Mouse (Mus musculus) forebrain, embryonic 13.5 days (tissue): ENCODE data around the gene Srrm2. TPM values are rescaled to one million over a fixed set of nuclear protein-coding genes. Genes with fewer than 3 reads are reported as not detected.

Experiments
- ATAC-seq: fragments of 200-750 bp; cut with Nextera tagmentation; 2 replicates; pipeline ENCODE4 v1.8.0; 2017
- H3K27ac ChIP-seq: fragments of 300-500 bp; sonication (generic); 2 replicates; pipeline ENCODE4 v1.5.1; 2015; ENCODE audit warnings: inconsistent platforms, mild to moderate bottlenecking, moderate library complexity
- H3K27me3 ChIP-seq: fragments of 300-500 bp; sonication (generic); 2 replicates; pipeline ENCODE4 v1.6.1; 2015; ENCODE audit warnings: mild to moderate bottlenecking, inconsistent platforms
- H3K36me3 ChIP-seq: fragments of 300-500 bp; sonication (generic); 2 replicates; pipeline ENCODE4 v1.6.1; 2015; ENCODE audit warnings: mild to moderate bottlenecking, inconsistent platforms; ENCODE audit not compliant: poor library complexity, severe bottlenecking
- H3K4me1 ChIP-seq: fragments of 300-500 bp; sonication (generic); 2 replicates; pipeline ENCODE4 v1.6.1; 2015; ENCODE audit warnings: inconsistent platforms
- H3K4me2 ChIP-seq: fragments of 300-500 bp; sonication (generic); 2 replicates; pipeline ENCODE4 v1.6.1; 2015; ENCODE audit warnings: inconsistent platforms, mild to moderate bottlenecking, moderate library complexity
- H3K4me3 ChIP-seq: fragments of 300-500 bp; sonication (generic); 2 replicates; pipeline ENCODE4 v1.5.1; 2015; ENCODE audit warnings: mild to moderate bottlenecking, inconsistent platforms
- H3K9ac ChIP-seq: fragments of 300-500 bp; sonication (generic); 2 replicates; pipeline ENCODE4 v1.6.1; 2015; ENCODE audit warnings: mild to moderate bottlenecking, inconsistent platforms
- H3K9me3 ChIP-seq: fragments of 300-500 bp; sonication (generic); replicated peaks from 2 replicates; pipeline ENCODE4 v1.6.1; 2016; ENCODE audit warnings: inconsistent platforms
- WGBS: fragments of 180-500 bp; shearing (Covaris S2); methylation state at CpG from one replicate; pipeline ENCODE4 v1.1.7; 2015; 5-methylcytosine and 5-hydroxymethylcytosine counted together
- polyA plus RNA-seq: library from polyadenylated mRNA; unstranded; fragments of >200 nt; fragmentation: Nextera tagmentation; extraction: Ambion mirVana; gene quantifications from 2 replicates; pipeline ENCODE4 v1.2.1, GENCODE M21; 2015

Gene Srrm2
- polyA plus RNA-seq, 1 experiment from 2014 or later = 605 TPM

DNA sequence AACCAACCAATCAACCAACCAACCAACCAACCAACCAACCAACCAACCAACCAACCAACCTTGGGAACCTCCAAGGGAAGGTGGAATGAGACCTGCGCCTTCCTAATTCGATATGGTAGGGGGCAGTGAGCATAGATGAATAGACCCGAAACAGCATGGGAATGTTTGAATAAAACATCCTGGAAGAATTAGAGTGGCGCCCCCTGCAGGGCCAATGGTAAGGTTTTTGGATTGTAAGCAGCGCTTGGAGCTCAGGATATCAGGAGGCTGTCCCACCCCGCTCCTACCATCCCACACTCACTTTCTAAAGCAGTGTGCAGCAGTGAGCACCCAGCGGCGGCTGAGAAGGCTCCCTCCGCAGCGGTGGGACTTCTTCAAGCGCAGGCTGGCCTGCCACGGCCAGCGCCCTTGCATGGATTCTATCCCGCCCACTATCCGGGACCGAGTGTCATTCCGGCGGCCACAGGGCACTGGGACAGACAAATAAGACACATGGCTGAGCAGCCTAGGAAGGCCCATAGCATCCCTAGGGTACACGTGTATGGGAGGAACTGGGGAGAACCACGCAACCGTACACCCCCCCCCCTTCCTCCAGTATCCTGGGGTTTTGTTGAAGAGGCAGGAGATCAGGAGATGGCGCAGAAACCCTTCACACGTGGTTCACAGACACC, 52.9 kb downstream of the Srrm2 start:
- no peaks in the 10 kb centered on the region for H3K36me3 ChIP-seq
- H3K9ac ChIP-seq = no peak overlapping the region
- no peak overlapping the region for H3K4me3 ChIP-seq
- WGBS = 51% methylated on average over 23 of the region's 23 CpGs
- H3K27ac ChIP-seq = no peak overlapping the region
- 0 out of 2 replicates have a peak, but pooled peaks have one; percentile 36 for ATAC-seq
- H3K27me3 ChIP-seq = peaks cover 11% of the 10 kb centered on the region; the same call in 1 of the 2 replicates
- H3K4me2 ChIP-seq = peak overlapping the region; percentile 42
- no peaks in the 10 kb centered on the region for H3K9me3 ChIP-seq
- 0 out of 2 replicates have a peak, but pooled peaks cover 4% of the 10 kb centered on the region for H3K4me1 ChIP-seq

DNA sequence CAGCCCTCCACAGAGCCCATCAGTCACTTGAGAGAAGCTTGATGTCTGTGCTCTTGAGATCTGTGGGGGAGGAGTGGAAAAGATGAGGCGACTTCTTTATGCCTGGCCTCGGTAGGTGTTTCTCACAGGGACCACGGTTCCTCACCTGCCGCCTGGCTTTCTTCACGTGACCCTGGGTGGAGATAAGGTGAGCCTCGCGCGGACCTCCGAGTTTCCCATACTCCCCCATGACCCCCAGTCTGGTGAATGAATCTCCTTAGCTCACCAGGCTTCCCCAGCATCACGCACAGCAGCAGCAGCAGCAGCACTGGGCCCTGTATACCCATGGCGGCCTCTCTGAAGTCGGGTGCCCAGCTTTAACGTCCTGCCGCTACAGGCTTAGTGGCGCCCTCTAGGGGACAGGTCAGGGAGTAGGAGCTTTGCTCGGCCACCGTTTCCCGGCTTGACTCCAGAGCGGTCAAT, 53.5 kb downstream of the Srrm2 start, which contains the start of the genes Prss32 and Prss41:
Gene Prss32 (plus strand): TSS at position 44 of the 462 bp plus-strand sequence.
Gene Prss41 (minus strand): TSS at position 361 of the 462 bp plus-strand sequence.
- Histone ChIP-seq H3K36me3 (no peaks in the 10 kb centered on the region), H3K4me2 (peak within 1 kb of the TSS; percentile 42), H3K4me1 (0 out of 2 replicates have a peak, but pooled peaks cover 4% of the 10 kb centered on the region), H3K27ac (no peak within 1 kb of the TSS), H3K27me3 (peaks cover 11% of the 10 kb centered on the region; the same call in 1 of the 2 replicates), H3K9me3 (no peaks in the 10 kb centered on the region), H3K4me3 (peak within 1 kb of the TSS; percentile 23), H3K9ac (no peak within 1 kb of the TSS)
- 9% methylated on average over 19 of the region's 19 CpGs for WGBS
- 0 out of 2 replicates have a peak, but pooled peaks have one; percentile 24 for ATAC-seq

DNA sequence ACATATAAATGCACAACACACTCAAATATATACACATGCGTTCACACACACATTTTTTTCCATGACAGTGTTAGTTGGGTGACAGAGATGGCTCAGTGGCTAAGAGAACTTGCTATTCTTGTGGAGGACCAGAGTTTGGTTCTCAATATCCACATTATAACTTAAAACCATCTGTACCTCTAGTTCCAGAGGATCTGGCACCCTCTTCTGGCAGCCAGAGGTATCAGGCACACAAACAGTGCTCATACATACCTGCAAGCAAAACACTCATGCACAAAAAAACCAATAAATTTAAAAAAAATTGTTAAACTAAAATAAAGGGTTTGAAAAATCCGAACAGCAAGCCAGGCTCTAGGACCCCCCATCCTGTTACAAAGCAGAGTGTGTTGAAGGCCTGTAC, 59.7 kb downstream of the Srrm2 start:
- Histone ChIP-seq H3K9ac (no peak overlapping the region), H3K27ac (no peak overlapping the region), H3K4me2 (no peak overlapping the region), H3K9me3 (no peaks in the 10 kb centered on the region), H3K4me3 (no peak overlapping the region), H3K4me1 (no peaks in the 10 kb centered on the region), H3K27me3 (0 out of 2 replicates have a peak, but pooled peaks cover 6% of the 10 kb centered on the region), H3K36me3 (no peaks in the 10 kb centered on the region)
- ATAC-seq = no peak
- WGBS = 54% methylated on average over 2 of the region's 2 CpGs

DNA sequence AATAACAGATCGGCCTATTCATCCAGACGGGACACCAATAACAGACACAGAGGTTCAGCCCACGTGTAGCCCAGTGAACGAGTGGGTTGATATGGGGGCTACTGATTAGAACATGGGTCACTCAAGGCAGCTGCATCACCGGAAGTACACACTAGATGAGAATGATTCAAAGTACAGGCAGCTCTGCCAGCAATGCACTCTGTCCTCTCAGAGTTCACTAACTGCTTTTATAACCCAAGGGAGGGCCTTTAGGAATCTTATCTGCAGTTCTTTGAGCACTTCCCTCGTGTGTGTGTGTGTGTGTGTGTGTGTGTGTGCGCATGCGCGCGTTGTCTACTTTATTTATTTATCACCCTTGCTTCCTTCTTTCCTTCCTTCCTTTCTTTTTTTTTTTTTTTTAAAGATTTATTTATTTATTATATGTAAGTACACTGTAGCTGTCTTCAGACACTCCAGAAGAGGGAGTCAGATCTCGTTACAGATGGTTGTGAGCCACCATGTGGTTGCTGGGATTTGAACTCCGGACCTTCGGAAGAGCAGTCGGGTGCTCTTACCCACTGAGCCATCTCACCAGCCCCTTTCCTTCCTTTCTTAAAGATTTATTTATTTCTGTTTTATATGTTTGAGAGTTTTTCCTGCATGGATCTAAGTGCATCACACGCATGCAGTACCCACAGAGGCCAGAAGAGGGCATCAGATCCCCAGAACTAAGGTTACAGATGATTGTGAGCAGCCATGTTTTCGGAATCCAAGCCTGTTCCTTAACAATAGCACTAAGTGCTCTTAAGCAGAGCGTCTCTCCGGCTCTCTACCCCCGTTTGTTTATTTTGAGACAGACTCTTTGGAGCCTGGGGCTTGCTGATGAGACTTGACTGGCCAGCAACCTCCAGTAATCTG, 60.8 kb downstream of the Srrm2 start:
- Histone ChIP-seq H3K9me3 (no peaks in the 10 kb centered on the region), H3K4me2 (no peak overlapping the region), H3K4me3 (no peak overlapping the region), H3K27me3 (0 out of 2 replicates have a peak, but pooled peaks cover 6% of the 10 kb centered on the region), H3K9ac (no peak overlapping the region), H3K4me1 (no peaks in the 10 kb centered on the region), H3K27ac (no peak overlapping the region), H3K36me3 (no peaks in the 10 kb centered on the region)
- ATAC-seq = peak; percentile 69; the same call in 1 of the 2 replicates
- 62% methylated on average over 19 of the region's 19 CpGs for WGBS

DNA sequence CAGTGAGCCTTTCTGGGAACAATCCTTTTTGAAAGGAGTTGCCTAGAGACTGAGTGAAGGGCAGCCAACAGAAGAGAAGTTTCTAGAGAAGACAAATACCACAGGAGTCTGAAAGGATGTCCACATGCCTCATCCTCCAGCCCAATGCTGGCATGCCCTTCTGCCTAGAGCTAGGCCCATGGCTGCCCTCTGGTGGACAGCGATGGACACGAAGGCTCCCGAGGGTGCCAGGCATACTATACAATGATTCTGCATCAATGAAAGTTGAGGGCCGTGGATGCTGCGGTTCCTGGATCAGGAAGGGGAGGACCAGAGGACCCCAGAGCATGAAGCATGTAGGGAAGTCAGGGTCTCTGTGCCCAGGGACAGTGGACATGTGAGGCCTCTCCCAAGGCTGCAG, 63.0 kb downstream of the Srrm2 start:
- Histone ChIP-seq H3K27me3 (no peaks in the 10 kb centered on the region), H3K4me3 (no peak overlapping the region), H3K9ac (no peak overlapping the region), H3K9me3 (no peaks in the 10 kb centered on the region), H3K27ac (no peak overlapping the region), H3K36me3 (no peaks in the 10 kb centered on the region), H3K4me1 (no peaks in the 10 kb centered on the region), H3K4me2 (no peak overlapping the region)
- no peak; the same call in 1 of the 2 replicates for ATAC-seq
- 22% methylated on average over 5 of the region's 5 CpGs for WGBS

DNA sequence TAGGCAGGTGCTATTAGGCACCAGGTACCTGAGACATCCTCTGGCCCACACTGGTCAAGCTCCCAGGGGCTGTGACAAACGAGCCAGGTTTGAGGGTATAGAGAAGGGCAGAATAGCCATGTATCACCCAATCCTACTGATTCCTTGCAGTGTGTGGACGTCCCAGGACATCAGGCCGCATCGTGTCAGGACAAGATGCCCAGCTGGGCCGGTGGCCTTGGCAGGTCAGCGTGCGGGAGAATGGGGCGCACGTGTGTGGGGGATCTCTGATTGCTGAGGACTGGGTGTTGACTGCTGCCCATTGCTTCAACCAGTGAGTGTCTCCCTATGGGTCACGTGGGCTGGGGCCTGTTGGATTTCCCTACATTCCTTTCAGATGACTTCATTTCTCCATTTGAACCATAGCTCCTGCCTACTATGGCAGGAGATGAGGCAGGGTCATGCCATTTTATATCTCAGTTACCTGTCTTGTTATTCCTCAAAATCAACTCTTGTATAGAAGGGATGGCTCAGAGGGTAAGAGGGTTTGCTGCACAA, 64.0 kb downstream of the Srrm2 start:
- WGBS = 89% methylated on average over 10 of the region's 10 CpGs
- Histone ChIP-seq H3K4me3 (no peak overlapping the region), H3K4me1 (no peaks in the 10 kb centered on the region), H3K27ac (no peak overlapping the region), H3K9ac (no peak overlapping the region), H3K36me3 (no peaks in the 10 kb centered on the region), H3K4me2 (no peak overlapping the region), H3K27me3 (no peaks in the 10 kb centered on the region), H3K9me3 (no peaks in the 10 kb centered on the region)
- no peak for ATAC-seq

DNA sequence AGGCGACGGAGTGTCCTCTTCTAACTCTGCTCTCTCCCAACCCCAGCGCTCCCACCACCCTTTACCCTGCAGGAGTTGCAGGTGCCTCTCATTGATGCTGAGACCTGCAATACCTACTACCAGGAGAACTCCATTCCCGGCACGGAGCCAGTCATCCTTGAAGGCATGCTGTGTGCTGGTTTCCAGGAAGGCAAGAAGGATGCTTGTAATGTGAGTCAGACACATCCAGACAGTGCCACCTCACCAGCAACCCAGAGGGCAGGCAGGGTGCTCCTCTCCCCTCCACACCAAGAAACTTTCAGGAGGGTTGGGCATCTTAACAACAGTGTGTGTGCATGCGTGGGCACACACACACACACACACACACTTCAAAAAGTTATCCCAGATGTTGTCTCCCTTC, 66.9 kb downstream of the Srrm2 start:
- WGBS = 87% methylated on average over 6 of the region's 6 CpGs
- ATAC-seq = no peak
- H3K4me2 ChIP-seq = no peak overlapping the region
- H3K27ac ChIP-seq = no peak overlapping the region
- H3K9me3 ChIP-seq = no peaks in the 10 kb centered on the region
- H3K36me3 ChIP-seq = no peaks in the 10 kb centered on the region
- H3K9ac ChIP-seq = no peak overlapping the region
- H3K27me3 ChIP-seq = no peaks in the 10 kb centered on the region
- no peaks in the 10 kb centered on the region for H3K4me1 ChIP-seq
- H3K4me3 ChIP-seq = no peak overlapping the region

DNA sequence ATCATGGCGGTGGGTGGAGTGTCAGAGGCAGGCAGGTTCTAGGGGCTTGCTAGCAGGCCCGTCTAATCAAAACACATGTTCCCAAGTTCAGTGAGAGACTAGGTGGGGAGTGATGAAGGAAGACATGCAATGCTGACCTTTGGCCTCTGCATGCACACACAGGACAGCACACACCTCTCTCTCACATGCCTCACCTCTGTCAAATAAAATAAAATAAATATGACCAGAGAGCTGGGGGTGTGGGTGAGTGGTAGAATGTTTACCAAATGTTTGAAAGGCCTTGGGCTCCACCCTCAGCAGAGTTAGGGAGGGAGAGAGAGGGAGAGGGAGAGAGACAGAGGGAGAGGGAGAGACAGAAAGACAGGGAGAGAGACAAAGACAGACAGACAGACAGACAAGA, 67.6 kb downstream of the Srrm2 start:
- ATAC-seq = no peak
- 90% methylated on average over 2 of the region's 2 CpGs for WGBS

DNA sequence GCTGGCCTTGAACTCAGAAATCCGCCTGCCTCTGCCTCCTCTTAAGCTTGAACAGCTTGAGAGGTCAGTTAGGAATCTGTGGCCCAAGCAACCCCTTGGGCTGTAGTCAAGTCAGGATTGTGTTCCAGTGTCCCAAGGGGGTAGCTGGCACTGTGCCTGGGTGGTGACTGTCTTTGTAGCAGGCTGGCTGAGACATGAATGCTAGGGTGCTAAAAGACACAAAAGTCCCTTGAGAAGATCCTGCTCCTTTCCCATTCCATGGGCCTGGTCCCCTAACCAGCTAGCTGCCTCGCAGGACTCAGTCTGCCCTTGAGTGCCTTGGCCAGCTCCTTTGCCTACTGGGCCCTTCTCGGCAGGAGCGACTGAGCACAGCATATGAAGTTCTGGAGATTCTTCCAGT, 72.6 kb downstream of the Srrm2 start:
- Histone ChIP-seq H3K9ac (no peak overlapping the region), H3K9me3 (no peaks in the 10 kb centered on the region), H3K4me2 (no peak overlapping the region), H3K4me3 (no peak overlapping the region), H3K27ac (no peak overlapping the region), H3K36me3 (no peaks in the 10 kb centered on the region), H3K27me3 (no peaks in the 10 kb centered on the region), H3K4me1 (no peaks in the 10 kb centered on the region)
- ATAC-seq = no peak
- WGBS = 81% methylated on average over 4 of the region's 4 CpGs

More for the DNA sequence above, 67.6 kb downstream of the Srrm2 start:
- Histone ChIP-seq H3K9me3 (no peaks in the 10 kb centered on the region), H3K9ac (no peak overlapping the region), H3K36me3 (no peaks in the 10 kb centered on the region), H3K27ac (no peak overlapping the region), H3K4me3 (no peak overlapping the region), H3K4me2 (no peak overlapping the region), H3K4me1 (no peaks in the 10 kb centered on the region), H3K27me3 (no peaks in the 10 kb centered on the region)

DNA sequence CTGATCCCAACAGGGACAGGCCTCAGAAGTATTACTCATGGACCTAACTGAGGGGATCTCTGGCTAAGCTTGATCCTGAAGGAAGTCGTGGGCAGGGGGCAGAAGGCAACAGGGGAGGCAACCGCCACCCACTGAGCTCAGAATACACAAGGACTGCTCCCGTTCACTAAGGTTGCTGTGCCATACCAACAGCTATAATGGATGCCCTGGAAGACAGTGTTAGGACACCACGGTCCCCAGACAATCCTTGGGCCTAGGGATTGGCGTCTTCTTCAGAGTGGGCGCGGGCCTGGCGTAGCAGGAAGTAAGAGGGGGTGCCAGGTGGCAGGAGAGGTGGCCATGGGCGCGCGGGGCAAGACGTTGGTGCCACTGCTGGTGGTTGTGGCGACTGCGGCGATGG, 77.4 kb downstream of the Srrm2 start, which contains the start of gene Prss21:
Gene Prss21 (plus strand): TSS at position 301 of the 400 bp plus-strand sequence.
- H3K4me2 ChIP-seq = no peak within 1 kb of the TSS
- no peaks in the 10 kb centered on the region for H3K4me1 ChIP-seq
- ATAC-seq = no peak
- H3K36me3 ChIP-seq = no peaks in the 10 kb centered on the region
- H3K27ac ChIP-seq = no peak within 1 kb of the TSS
- no peak within 1 kb of the TSS for H3K9ac ChIP-seq
- no peaks in the 10 kb centered on the region for H3K27me3 ChIP-seq
- H3K4me3 ChIP-seq = no peak within 1 kb of the TSS
- WGBS = 88% methylated on average over 15 of the region's 15 CpGs
- no peaks in the 10 kb centered on the region for H3K9me3 ChIP-seq

DNA sequence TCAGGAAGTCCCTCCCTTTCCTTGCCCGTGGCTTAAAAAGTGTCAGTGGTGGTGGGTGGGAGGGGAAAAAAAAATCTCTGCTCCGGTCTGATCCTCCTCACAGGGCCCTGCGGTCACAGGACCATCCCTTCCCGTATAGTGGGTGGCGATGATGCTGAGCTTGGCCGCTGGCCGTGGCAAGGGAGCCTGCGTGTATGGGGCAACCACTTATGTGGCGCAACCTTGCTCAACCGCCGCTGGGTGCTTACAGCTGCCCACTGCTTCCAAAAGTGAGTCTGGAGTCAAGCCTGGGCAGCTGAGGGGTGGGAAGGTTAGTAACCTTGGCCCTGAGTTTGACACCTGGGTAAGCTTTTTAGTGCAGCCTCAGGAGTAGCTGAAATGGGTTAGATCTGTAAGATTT, 78.2 kb downstream of the Srrm2 start:
- no peaks in the 10 kb centered on the region for H3K36me3 ChIP-seq
- H3K4me2 ChIP-seq = no peak overlapping the region
- no peak overlapping the region for H3K9ac ChIP-seq
- H3K9me3 ChIP-seq = no peaks in the 10 kb centered on the region
- 88% methylated on average over 11 of the region's 11 CpGs for WGBS
- H3K27ac ChIP-seq = no peak overlapping the region
- H3K27me3 ChIP-seq = no peaks in the 10 kb centered on the region
- no peaks in the 10 kb centered on the region for H3K4me1 ChIP-seq
- no peak overlapping the region for H3K4me3 ChIP-seq
- no peak for ATAC-seq
